ENCODE assay signal across 19 mouse cellular contexts in the genomic region with DNA sequence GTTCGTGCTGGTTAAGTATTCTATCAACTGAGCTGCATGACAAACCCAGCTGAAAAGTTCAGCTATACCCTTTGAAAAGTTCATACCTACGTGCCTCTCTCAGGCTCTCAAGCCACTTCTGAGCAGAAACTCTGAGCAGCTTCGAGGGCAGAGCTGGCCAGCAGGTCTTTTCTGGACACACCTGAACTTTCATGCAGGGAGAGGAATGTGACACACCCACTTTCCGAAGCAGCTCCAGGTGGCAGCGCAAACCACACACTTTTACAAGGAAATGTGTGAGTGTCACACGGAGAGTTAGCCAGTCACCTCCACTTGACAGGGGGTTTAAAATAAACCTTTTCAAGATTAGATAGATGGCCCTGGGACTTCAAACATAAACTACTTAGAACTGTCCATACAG.
DNase-seq lines count a peak whose midpoint lies in the region; ATAC-seq and TF ChIP-seq lines count a peak whose summit lies in the region.
"Had no signal": no experiment of that assay in that cellular context is flagged by ENCODE, and none has a peak within 500 bp of the region (broad histone marks: within the 10 kb centered on the region; RNA-seq: fewer than 3 reads in every experiment).

No protein-coding gene starts in this region.

- no peak overlapping the region for H3K4me2 ChIP-seq in forebrain, embryonic 11.5 days (ENCODE audit: low read depth, low read length, severe bottlenecking)
- H3K4me2 ChIP-seq in forebrain, embryonic 13.5 days: no peak overlapping the region
- no peak overlapping the region for H3K4me2 ChIP-seq in lung, embryonic 14.5 days
- no peak overlapping the region for H3K4me2 ChIP-seq in hindbrain, embryonic 16.5 days (ENCODE audit: low read length)
- H3K4me2 ChIP-seq in midbrain, embryonic 13.5 days (replicated peaks): no peak overlapping the region
- H3K4me2 ChIP-seq in liver, embryonic 11.5 days: no peak overlapping the region
- H3K4me2 ChIP-seq: embryonic facial prominence, embryonic 13.5 days; heart, embryonic 15.5 days; neural tube, embryonic 12.5 days had no signal

- H3K4me3 ChIP-seq in forebrain, embryonic 11.5 days (ENCODE audit: low read depth, low read length): no peak overlapping the region
- no peak overlapping the region for H3K4me3 ChIP-seq in forebrain, embryonic 13.5 days
- no peak overlapping the region for H3K4me3 ChIP-seq in lung, embryonic 14.5 days (ENCODE audit: low read depth, low read length)
- H3K4me3 ChIP-seq in hindbrain, embryonic 16.5 days (ENCODE audit: low read length): no peak overlapping the region
- no peak overlapping the region for H3K4me3 ChIP-seq in midbrain, embryonic 13.5 days (replicated peaks)
- H3K4me3 ChIP-seq in liver, embryonic 11.5 days (ENCODE audit: low read depth, low read length): no peak overlapping the region
- H3K4me3 ChIP-seq: embryonic facial prominence, embryonic 13.5 days; heart, embryonic 15.5 days; hindbrain, embryonic 10.5 days; midbrain, embryonic 10.5 days; neural tube, embryonic 12.5 days had no signal

- H3K9me3 ChIP-seq in forebrain, embryonic 11.5 days (ENCODE audit: control insufficient read depth, low read length): no peaks in the 10 kb centered on the region
- H3K9me3 ChIP-seq in forebrain, embryonic 13.5 days (replicated peaks): no peaks in the 10 kb centered on the region
- no peaks in the 10 kb centered on the region for H3K9me3 ChIP-seq in lung, embryonic 14.5 days (ENCODE audit: low read depth, low read length)
- no peaks in the 10 kb centered on the region for H3K9me3 ChIP-seq in hindbrain, embryonic 16.5 days (ENCODE audit: control insufficient read depth, low read length)
- no peaks in the 10 kb centered on the region for H3K9me3 ChIP-seq in midbrain, embryonic 13.5 days
- no peaks in the 10 kb centered on the region for H3K9me3 ChIP-seq in liver, embryonic 11.5 days (ENCODE audit: control insufficient read depth, low read length)
- H3K9me3 ChIP-seq: embryonic facial prominence, embryonic 13.5 days; heart, embryonic 15.5 days; hindbrain, embryonic 10.5 days; midbrain, embryonic 10.5 days; neural tube, embryonic 12.5 days had no signal

- no peaks in the 10 kb centered on the region for H3K36me3 ChIP-seq in forebrain, embryonic 11.5 days (ENCODE audit: control insufficient read depth, insufficient read depth, low read length)
- no peaks in the 10 kb centered on the region for H3K36me3 ChIP-seq in forebrain, embryonic 13.5 days (ENCODE audit: poor library complexity, severe bottlenecking)
- H3K36me3 ChIP-seq in lung, embryonic 14.5 days (ENCODE audit: insufficient read depth): no peaks in the 10 kb centered on the region
- H3K36me3 ChIP-seq in hindbrain, embryonic 16.5 days (ENCODE audit: control insufficient read depth, insufficient read depth, low read length): no peaks in the 10 kb centered on the region
- no peaks in the 10 kb centered on the region for H3K36me3 ChIP-seq in midbrain, embryonic 13.5 days
- no peaks in the 10 kb centered on the region for H3K36me3 ChIP-seq in liver, embryonic 11.5 days (ENCODE audit: control insufficient read depth, insufficient read depth, low read length)
- H3K36me3 ChIP-seq: embryonic facial prominence, embryonic 13.5 days; heart, embryonic 15.5 days; hindbrain, embryonic 10.5 days; midbrain, embryonic 10.5 days; neural tube, embryonic 12.5 days had no signal

- WGBS in forebrain, embryonic 11.5 days: 90% methylated on average over 6 of the region's 6 CpGs
- WGBS in forebrain, embryonic 13.5 days: 90% methylated on average over 6 of the region's 6 CpGs
- whole genome bisulfite sequencing in lung, embryonic 14.5 days: 32% methylated on average over 6 of the region's 6 CpGs
- 94% methylated on average over 6 of the region's 6 CpGs for WGBS in hindbrain, embryonic 16.5 days
- WGBS in midbrain, embryonic 13.5 days: 89% methylated on average over 6 of the region's 6 CpGs
- WGBS in liver, embryonic 11.5 days: 71% methylated on average over 6 of the region's 6 CpGs

- H3K27me3 ChIP-seq in forebrain, embryonic 11.5 days (ENCODE audit: control insufficient read depth, insufficient read depth, low read length): no peaks in the 10 kb centered on the region
- no peaks in the 10 kb centered on the region for H3K27me3 ChIP-seq in forebrain, embryonic 13.5 days
- no peaks in the 10 kb centered on the region for H3K27me3 ChIP-seq in lung, embryonic 14.5 days (ENCODE audit: insufficient read depth, low read length)
- H3K27me3 ChIP-seq in hindbrain, embryonic 16.5 days (replicated peaks; ENCODE audit: control insufficient read depth, insufficient read depth, low read length): no peaks in the 10 kb centered on the region
- H3K27me3 ChIP-seq in midbrain, embryonic 13.5 days: no peaks in the 10 kb centered on the region
- no peaks in the 10 kb centered on the region for H3K27me3 ChIP-seq in liver, embryonic 11.5 days (replicated peaks; ENCODE audit: control insufficient read depth, insufficient read depth, low read length)
- H3K27me3 ChIP-seq: CH12.LX; embryonic facial prominence, embryonic 13.5 days; heart, embryonic 15.5 days; neural tube, embryonic 12.5 days had no signal

- H3K27ac ChIP-seq in forebrain, embryonic 11.5 days (ENCODE audit: low read depth, low read length): no peak overlapping the region
- H3K27ac ChIP-seq in forebrain, embryonic 13.5 days: no peak overlapping the region
- H3K27ac ChIP-seq in lung, embryonic 14.5 days (ENCODE audit: low read depth): peak overlapping the region; percentile 38; the same call in 1 of the 2 replicates
- no peak overlapping the region for H3K27ac ChIP-seq in hindbrain, embryonic 16.5 days (ENCODE audit: low read depth, low read length)
- no peak overlapping the region for H3K27ac ChIP-seq in midbrain, embryonic 13.5 days
- H3K27ac ChIP-seq in liver, embryonic 11.5 days (ENCODE audit: low read depth, low read length): no peak overlapping the region
- H3K27ac ChIP-seq: embryonic facial prominence, embryonic 13.5 days; heart, embryonic 15.5 days; hindbrain, embryonic 10.5 days; midbrain, embryonic 10.5 days; neural tube, embryonic 12.5 days had no signal

- ATAC-seq in forebrain, embryonic 11.5 days (replicated peaks; ENCODE audit: low FRiP score): no peak; the same call in 1 of the 2 replicates
- no peak for ATAC-seq in forebrain, embryonic 13.5 days
- ATAC-seq in lung, embryonic 14.5 days (ENCODE audit: insufficient read depth): 0 out of 2 replicates have a peak, but pooled peaks have one; percentile 6
- ATAC-seq in hindbrain, embryonic 16.5 days: no peak
- ATAC-seq in midbrain, embryonic 13.5 days: no peak
- ATAC-seq in liver, embryonic 11.5 days (replicated peaks; ENCODE audit: low FRiP score): no peak

- peaks cover 2% of the 10 kb centered on the region; the same call in 1 of the 2 replicates for H3K4me1 ChIP-seq in forebrain, embryonic 11.5 days (replicated peaks; ENCODE audit: control insufficient read depth, insufficient read depth, low read length)
- H3K4me1 ChIP-seq in forebrain, embryonic 13.5 days: peaks cover 30% of the 10 kb centered on the region
- H3K4me1 ChIP-seq in lung, embryonic 14.5 days (ENCODE audit: insufficient read depth): peaks cover 39% of the 10 kb centered on the region
- peaks cover 14% of the 10 kb centered on the region for H3K4me1 ChIP-seq in hindbrain, embryonic 16.5 days (ENCODE audit: control insufficient read depth, insufficient read depth, low read depth, low read length)
- peaks cover 14% of the 10 kb centered on the region for H3K4me1 ChIP-seq in midbrain, embryonic 13.5 days (replicated peaks)
- peaks cover 18% of the 10 kb centered on the region; the same call in 1 of the 2 replicates for H3K4me1 ChIP-seq in liver, embryonic 11.5 days (replicated peaks; ENCODE audit: control insufficient read depth, insufficient read depth, low read length)

- DNase-seq in forebrain, embryonic 11.5 days (ENCODE audit: low spot score): peak; percentile 43
- DNase-seq in ES-CJ7 (ENCODE audit: low read depth, low spot score): peak; percentile 25
- peak; percentile 65 for DNase-seq in lung, embryonic 14.5 days
- DNase-seq in lung, postnatal 4 days: peak; percentile 57 to 83
- DNase-seq in liver, embryonic 11.5 days (ENCODE audit: low spot score): no peak
- DNase-seq: adrenal gland, postnatal 14 days; cerebellum, adult 2 months; gastrocnemius, postnatal 25 days; kidney, postnatal 36 days; spleen, adult 18-20 months had no signal

- no peak overlapping the region for H3K9ac ChIP-seq in forebrain, embryonic 11.5 days (ENCODE audit: low read length)
- no peak overlapping the region for H3K9ac ChIP-seq in forebrain, embryonic 13.5 days
- H3K9ac ChIP-seq in lung, embryonic 14.5 days: no peak overlapping the region
- no peak overlapping the region for H3K9ac ChIP-seq in hindbrain, embryonic 16.5 days (ENCODE audit: low read depth, low read length)
- no peak overlapping the region for H3K9ac ChIP-seq in midbrain, embryonic 13.5 days (replicated peaks)
- H3K9ac ChIP-seq in liver, embryonic 11.5 days (ENCODE audit: low read depth, low read length): no peak overlapping the region
- H3K9ac ChIP-seq: embryonic facial prominence, embryonic 13.5 days; heart, embryonic 15.5 days; neural tube, embryonic 12.5 days had no signal

- TF ChIP-seq CTCF in lung, embryonic 14.5 days (IDR thresholded peaks at IDR 0.05; ENCODE audit: low read depth): no peak
